Mouse (Mus musculus): Measurements from ENCODE around the gene Col26a1.

- TF ChIP-seq POLR2A (IDR thresholded peaks at IDR 0.05; ENCODE audit: insufficient read length, low read depth) = no peak
- TF ChIP-seq MAX (IDR thresholded peaks at IDR 0.05; ENCODE audit: low read depth) = no peak
- TF ChIP-seq MYOG (IDR thresholded peaks at IDR 0.05; ENCODE audit: control insufficient read depth in 1 of 3, insufficient read depth in 1 of 3, insufficient read length in 2 of 3, low read depth in 2 of 3) = no peak
- no peak for TF ChIP-seq TCF12 (IDR thresholded peaks at IDR 0.05; ENCODE audit: insufficient read depth, poor library complexity, severe bottlenecking)
- no peak for TF ChIP-seq SRF (IDR thresholded peaks at IDR 0.05; ENCODE audit: control insufficient read depth, insufficient read length, low read depth)
- no peak for TF ChIP-seq REST (IDR thresholded peaks at IDR 0.05; ENCODE audit: insufficient read depth, insufficient read length)
- TF ChIP-seq CEBPB (IDR thresholded peaks at IDR 0.05; ENCODE audit: insufficient read depth, poor library complexity, severe bottlenecking) = no peak
- no peak for TF ChIP-seq MYOD1 (IDR thresholded peaks at IDR 0.05; ENCODE audit: control insufficient read depth in 1 of 3, insufficient read length in 2 of 3, low read depth in 2 of 3)
- no peak for TF ChIP-seq POLR2AphosphoS2 (IDR thresholded peaks at IDR 0.05; ENCODE audit: insufficient read length, low read depth)
These were observed 176.2 kb downstream of the Col26a1 start for GRCm38 (mm10) chr5:136706803-136707202.

Data from myocyte (in vitro differentiated cells).